Mouse (Mus musculus) left cerebral cortex, adult 18-20 months (tissue): ENCODE measurements at regions not wholly inside any gene's neighbourhood (a gene's known extent, or its start where the extent isn't known, plus 50 kb on each side); places are given as distances from the start of the nearest gene placed in this dataset.

Experiments used
- DNase-seq, 2 experiments: peaks; one replicate each; pipeline ENCODE4 v3.0.0; 2021 to 2022; ENCODE audit warnings: low spot score in 2 of 2, mixed read lengths in 1 of 2

- no peak for DNase-seq
These were observed 396.3 kb upstream of the 3110018I06Rik start for GRCm38 (mm10) chr12:107092151-107092550.

DNA sequence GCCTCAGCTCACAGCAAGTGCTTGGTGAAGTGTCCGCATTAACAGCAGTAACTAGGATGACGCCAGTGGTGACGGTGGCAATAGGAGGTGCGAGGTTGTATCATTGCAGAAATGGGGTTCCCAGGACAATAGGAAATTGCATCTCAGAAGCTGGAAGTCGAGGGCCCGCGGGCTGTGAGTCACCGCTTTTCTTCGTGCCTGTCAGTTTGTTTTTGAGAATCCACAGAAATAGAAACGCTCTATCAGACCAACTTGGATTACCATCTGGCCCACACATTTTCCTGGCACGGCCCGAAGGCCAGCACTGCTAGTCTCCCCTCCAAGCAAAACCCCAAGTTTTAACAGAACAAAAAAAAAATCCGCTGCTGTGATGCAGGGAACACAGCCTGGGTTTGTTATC is 395.1 kb upstream of the 3110018I06Rik start:
- peak; percentile 45 to 66 for DNase-seq

DNA sequence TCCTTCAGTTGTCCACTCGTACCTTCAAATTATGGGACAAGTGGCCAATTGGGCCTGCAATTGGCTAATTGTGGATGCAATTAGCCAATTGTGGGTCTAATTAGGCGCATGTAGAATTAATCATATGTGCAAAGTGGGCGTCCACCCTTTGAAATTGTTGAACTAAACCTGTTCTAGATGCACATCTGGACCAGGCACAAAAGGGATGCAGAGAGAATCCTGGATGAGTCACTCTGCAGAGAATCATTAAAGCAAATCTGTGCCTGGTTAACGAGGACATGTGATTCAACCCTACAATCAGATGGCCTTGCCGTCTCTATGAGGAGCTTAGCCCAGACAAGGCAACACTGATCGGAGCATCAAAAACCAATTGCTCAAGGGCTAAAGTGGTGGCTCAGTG is 393.0 kb upstream of the 3110018I06Rik start:
- no peak for DNase-seq

- DNase-seq = no peak
These were observed 383.9 kb upstream of the 3110018I06Rik start for GRCm38 (mm10) chr12:107104570-107104969.

- no peak for DNase-seq
These were observed 383.4 kb upstream of the 3110018I06Rik start for GRCm38 (mm10) chr12:107105017-107105416.

DNA sequence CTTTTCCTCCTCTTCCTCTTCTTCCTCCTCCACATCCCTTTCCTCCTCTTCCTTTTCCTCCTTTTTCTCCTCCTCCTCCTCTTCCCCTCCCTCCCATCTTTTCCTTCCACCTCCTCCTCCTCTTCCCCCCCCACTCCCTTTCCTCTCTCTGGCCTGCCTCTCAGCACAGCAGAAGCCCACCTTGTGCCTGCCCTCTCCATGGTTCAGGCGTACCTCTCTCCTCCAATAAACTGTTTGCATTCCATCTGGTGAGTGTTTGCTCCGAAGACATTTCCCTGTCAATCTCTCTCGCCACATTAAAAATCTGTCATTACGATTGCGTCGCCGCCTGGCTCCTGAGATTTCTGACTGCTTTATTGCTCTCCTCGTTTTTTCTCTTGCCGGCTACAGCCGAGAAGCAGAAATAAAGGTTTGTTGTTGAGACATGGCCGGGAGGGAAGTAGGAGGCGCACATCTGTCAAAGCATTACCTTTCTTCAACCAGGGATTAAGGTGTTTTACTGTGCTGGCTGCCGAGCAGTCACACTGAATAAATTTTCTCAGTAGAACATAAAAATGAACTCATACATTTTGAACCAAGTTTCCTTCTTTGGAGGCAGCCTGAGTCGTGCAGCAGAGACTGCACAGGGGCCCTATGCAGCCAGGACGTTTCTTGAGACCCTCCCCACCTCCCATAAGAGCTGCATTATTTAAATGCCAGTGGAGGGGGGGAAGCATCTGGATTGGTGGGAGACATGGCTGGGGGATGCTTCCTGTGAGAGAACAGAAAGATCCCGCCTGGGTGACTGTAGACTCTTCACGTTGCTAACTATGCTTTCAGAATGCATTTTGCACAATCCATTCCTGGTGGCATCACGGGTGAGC is 376.3 kb upstream of the 3110018I06Rik start:
- peak; percentile 12 to 17 for DNase-seq

- DNase-seq = no peak
These were observed 370.1 kb upstream of the 3110018I06Rik start for GRCm38 (mm10) chr12:107118364-107118763.

GRCm38 (mm10) chr12:107119076-107119475 is 369.4 kb upstream of the 3110018I06Rik start:
- DNase-seq = no peak

- DNase-seq = no peak
These were observed 367.8 kb upstream of the 3110018I06Rik start for GRCm38 (mm10) chr12:107120486-107121186.

- no peak for DNase-seq
These were observed 366.4 kb upstream of the 3110018I06Rik start for GRCm38 (mm10) chr12:107121990-107122389.

DNA sequence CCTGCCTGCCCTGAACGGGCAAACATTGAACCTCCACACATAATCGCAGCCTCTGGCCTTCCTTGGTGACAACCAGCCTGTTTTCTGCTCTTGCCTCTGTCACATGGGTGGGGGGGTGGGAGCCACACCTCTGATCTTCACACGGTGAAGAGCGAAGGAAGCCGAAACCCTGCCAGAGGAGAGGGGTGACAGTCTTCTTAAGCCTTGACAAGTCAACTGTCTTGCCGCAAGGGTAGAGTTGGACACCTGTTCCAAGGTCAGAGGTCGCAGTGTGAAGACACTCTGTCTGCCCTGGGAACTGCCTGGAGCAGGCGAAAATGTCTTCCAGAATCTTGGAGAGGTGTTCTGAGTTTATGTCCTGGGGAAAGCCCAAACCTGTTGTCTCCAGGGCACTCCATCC is 364.8 kb upstream of the 3110018I06Rik start:
- DNase-seq = no peak

GRCm38 (mm10) chr12:107124263-107124885 is 364.1 kb upstream of the 3110018I06Rik start:
- no peak for DNase-seq

GRCm38 (mm10) chr12:107125201-107125600 is 363.2 kb upstream of the 3110018I06Rik start:
- DNase-seq = no peak

DNA sequence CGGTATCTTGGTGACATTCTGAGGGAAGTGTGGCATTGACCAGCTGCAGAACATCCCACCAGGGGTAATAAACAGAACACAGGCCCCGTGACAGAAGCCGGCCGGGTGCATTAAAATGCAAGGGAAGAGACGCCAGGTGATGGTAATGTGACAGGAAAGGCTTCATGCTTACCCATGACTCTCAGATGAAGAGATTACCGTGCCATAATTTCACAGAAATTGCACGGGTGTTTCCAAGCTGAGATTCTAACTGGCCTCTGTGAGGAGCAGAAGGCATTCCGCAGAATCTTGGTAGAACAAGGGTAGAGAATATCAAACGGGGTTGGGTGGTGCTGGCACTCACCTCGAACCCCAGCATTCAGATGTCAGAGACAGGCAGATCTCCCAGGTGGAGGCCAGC is 362.4 kb upstream of the 3110018I06Rik start:
- no peak for DNase-seq

GRCm38 (mm10) chr12:107127591-107127990 is 360.8 kb upstream of the 3110018I06Rik start:
- DNase-seq = no peak

- no peak for DNase-seq
These were observed 359.2 kb upstream of the 3110018I06Rik start for GRCm38 (mm10) chr12:107129232-107129631.

GRCm38 (mm10) chr12:107131351-107131750 is 357.1 kb upstream of the 3110018I06Rik start:
- no peak for DNase-seq

- no peak for DNase-seq
These were observed 356.6 kb upstream of the 3110018I06Rik start for GRCm38 (mm10) chr12:107131841-107132240.

GRCm38 (mm10) chr12:107132501-107132900 is 355.9 kb upstream of the 3110018I06Rik start:
- DNase-seq = no peak

GRCm38 (mm10) chr12:107134353-107134752 is 354.1 kb upstream of the 3110018I06Rik start:
- no peak for DNase-seq

DNA sequence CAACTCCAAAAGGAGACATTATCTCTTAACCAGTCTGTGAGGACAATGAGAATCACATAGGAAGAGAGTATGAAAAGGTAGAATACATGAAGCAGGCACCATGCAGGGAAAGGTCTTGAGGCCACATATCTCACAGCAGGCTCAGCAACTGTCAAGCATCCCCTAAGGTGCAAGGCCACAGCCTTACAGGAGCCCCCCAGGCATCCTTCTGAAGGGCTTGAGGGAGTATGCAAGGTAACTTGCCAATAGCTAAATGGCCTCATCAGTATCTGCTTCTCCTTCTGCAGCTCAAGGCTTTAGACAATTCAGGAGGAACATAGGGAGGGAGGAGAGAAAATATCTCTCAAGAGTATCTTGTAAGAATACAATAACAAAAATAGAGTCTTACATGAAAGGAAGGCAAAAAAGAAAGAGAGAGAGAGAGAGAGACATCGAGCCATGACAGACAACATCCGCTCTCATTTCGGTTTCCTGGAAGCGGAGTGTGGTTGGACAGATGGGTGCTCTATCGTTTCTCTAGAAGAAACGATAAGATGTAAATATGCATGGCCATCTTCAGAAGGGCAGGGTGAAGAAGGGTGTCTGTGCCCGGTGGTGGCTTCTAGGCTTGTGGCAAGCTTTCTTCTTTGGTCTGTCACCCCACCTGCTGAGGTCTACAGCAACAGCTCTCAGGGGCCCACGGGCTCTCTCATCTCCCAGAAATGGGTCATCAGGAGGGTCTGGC is 349.6 kb upstream of the 3110018I06Rik start:
- no peak for DNase-seq
